Mouse (Mus musculus) left cerebral cortex, postnatal 25 days (tissue): ENCODE data around the gene Krtap1-4. TPM values are rescaled to one million over a fixed set of nuclear protein-coding genes. Genes with fewer than 3 reads are reported as not detected.
"Not testable (repeated sequence)": the region's sequence is repeated elsewhere in the genome, so short reads cannot be mapped to it uniquely, and the experiment has no call there.

Source experiments
- DNase-seq, 2 experiments: peaks; one replicate each; pipeline ENCODE4 v3.0.0; 2022; ENCODE audit warnings: low spot score in 2 of 2, mixed read lengths in 1 of 2
- intact Hi-C: fragments of 180-260 bp; cut with DNase I; formaldehyde crosslinking; loops from one replicate; pipeline ENCODE4 v1.15.1; 2025
- total RNA-seq, 2 experiments: library from RNA; stranded (reverse); gene quantifications; 2 replicates each; pipeline ENCODE4 v1.2.3; 2021

Krtap1-4 gene
- not detected for total RNA-seq

GRCm38 (mm10) chr11:99583245-99583704 is at the start of gene Krtap1-4:
Gene Krtap1-4 (minus strand): TSS chr11:99583654.
- intact Hi-C loops, result no loop called here
- DNase-seq, result no peak

GRCm38 (mm10) chr11:99630890-99631289 is 47.4 kb upstream of the Krtap1-4 start:
- intact Hi-C loops, result loop anchor here (5.0 to 10.0 kb wide), 2 partner anchors 74 to 374 kb away; partner anchors contain the start of genes Gm11939 and Krtap3-2
- no peak for DNase-seq

GRCm38 (mm10) chr11:99628138-99628537 is 44.7 kb upstream of the Krtap1-4 start, which contains the start of gene Krtap4-1:
Gene Krtap4-1 (minus strand): TSS chr11:99628238.
- intact Hi-C loops, result no loop called here
- DNase-seq, result no peak

GRCm38 (mm10) chr11:99620335-99620734 is 36.9 kb upstream of the Krtap1-4 start, which contains the start of gene Gm11562:
Gene Gm11562 (minus strand): TSS chr11:99620435.
- intact Hi-C loops, result no loop called here
- DNase-seq, result no peak

- intact Hi-C loops, result no loop called here
These were observed 31.4 kb upstream of the Krtap1-4 start, which contains the start of gene Krtap2-4 for GRCm38 (mm10) chr11:99614796-99615363. Gene Krtap2-4 (minus strand): TSS chr11:99614846.

GRCm38 (mm10) chr11:99610089-99610488 is 26.6 kb upstream of the Krtap1-4 start, which contains the start of gene Gm11937:
Gene Gm11937 (minus strand): TSS chr11:99610189.
- not testable (repeated sequence) for DNase-seq

More at GRCm38 (mm10) chr11:99614796-99615363, 31.4 kb upstream of the Krtap1-4 start, which contains the start of gene Krtap2-4:
- no peak for DNase-seq

GRCm38 (mm10) chr11:99609126-99609525 is 25.7 kb upstream of the Krtap1-4 start:
- DNase-seq, result peak; percentile 59 to 85
- intact Hi-C loops, result no loop called here

More at GRCm38 (mm10) chr11:99610089-99610488, 26.6 kb upstream of the Krtap1-4 start, which contains the start of gene Gm11937:
- intact Hi-C loops, result not testable (repeated sequence)

GRCm38 (mm10) chr11:99603208-99603607 is 19.8 kb upstream of the Krtap1-4 start, which contains the start of gene Gm11938:
Gene Gm11938 (minus strand): TSS chr11:99603308.
- intact Hi-C loops, DNase-seq: not testable (repeated sequence)

- intact Hi-C loops, DNase-seq: not testable (repeated sequence)
These were observed 14.3 kb upstream of the Krtap1-4 start, which contains the start of gene Krtap9-3 for GRCm38 (mm10) chr11:99597742-99598141. Gene Krtap9-3 (minus strand): TSS chr11:99598105.

GRCm38 (mm10) chr11:99590981-99591380 is 7.5 kb upstream of the Krtap1-4 start, which contains the start of gene Krtap1-3:
Gene Krtap1-3 (minus strand): TSS chr11:99591339.
- no peak for DNase-seq
- intact Hi-C loops, result no loop called here

- intact Hi-C loops, result no loop called here
- peak; percentile 18 to 26 for DNase-seq
These were observed 1.6 kb upstream of the Krtap1-4 start for GRCm38 (mm10) chr11:99585096-99585495.

GRCm38 (mm10) chr11:99581564-99581963 is 1.9 kb downstream of the Krtap1-4 start:
- DNase-seq, result peak in 1 of 2 experiments; percentile 45
- intact Hi-C loops, result no loop called here

GRCm38 (mm10) chr11:99581051-99581450 is 2.4 kb downstream of the Krtap1-4 start:
- intact Hi-C loops, result no loop called here
- no peak for DNase-seq

GRCm38 (mm10) chr11:99580636-99581035 is 2.8 kb downstream of the Krtap1-4 start, which contains the start of gene Krtap1-5:
Gene Krtap1-5 (minus strand): TSS chr11:99581016.
- DNase-seq, result no peak
- intact Hi-C loops, result no loop called here

- DNase-seq, result peak; percentile 54 to 66
- intact Hi-C loops, result loop anchor here (10.0 kb wide), 2 partner anchors 189 to 431 kb away; partner anchors contain the start of gene Krt10
These were observed 9.3 kb downstream of the Krtap1-4 start for GRCm38 (mm10) chr11:99574106-99574505.

- intact Hi-C loops, result loop anchor here (2.0 to 10.0 kb wide), 4 partner anchors 106 to 432 kb away; partner anchors contain the start of gene Krt10
- DNase-seq, result peak in 1 of 2 experiments; percentile 48
These were observed 10.3 kb downstream of the Krtap1-4 start for GRCm38 (mm10) chr11:99573164-99573563.

- DNase-seq, result no peak
- intact Hi-C loops, result no loop called here
These were observed 16.9 kb downstream of the Krtap1-4 start, which contains the start of gene Krtap3-1 for GRCm38 (mm10) chr11:99566530-99566929. Gene Krtap3-1 (minus strand): TSS chr11:99566630.

- DNase-seq, result no peak
- intact Hi-C loops, result no loop called here
These were observed 20.9 kb downstream of the Krtap1-4 start for GRCm38 (mm10) chr11:99562580-99562979.

GRCm38 (mm10) chr11:99559366-99559765 is 24.1 kb downstream of the Krtap1-4 start, which contains the start of gene Gm11939:
Gene Gm11939 (minus strand): TSS chr11:99559466.
- intact Hi-C loops, result loop anchor here (5.0 kb wide), 1 partner anchor 73 kb away; no protein-coding TSS in a partner anchor
- no peak for DNase-seq
